Mouse (Mus musculus) midbrain, embryonic 15.5 days (tissue): ENCODE data around the gene Pop5. TPM values are rescaled to one million over a fixed set of nuclear protein-coding genes. Genes with fewer than 3 reads are reported as not detected.

Source experiments
- ATAC-seq: fragments of 200-750 bp; cut with Nextera tagmentation; replicated peaks from 2 replicates; pipeline ENCODE4 v1.8.0; 2017; ENCODE audit warnings: moderate TSS enrichment
- H3K27ac ChIP-seq: fragments of 300-500 bp; sonication (generic); 2 replicates; pipeline ENCODE4 v1.5.1; 2015; ENCODE audit warnings: mild to moderate bottlenecking, inconsistent platforms
- H3K27me3 ChIP-seq: fragments of 300-500 bp; sonication (generic); replicated peaks from 2 replicates; pipeline ENCODE4 v1.6.1; 2015; ENCODE audit warnings: inconsistent platforms
- H3K36me3 ChIP-seq: fragments of 300-500 bp; sonication (generic); replicated peaks from 2 replicates; pipeline ENCODE4 v1.6.1; 2015; ENCODE audit warnings: inconsistent platforms
- H3K4me1 ChIP-seq: fragments of 300-500 bp; sonication (generic); 2 replicates; pipeline ENCODE4 v1.6.1; 2015; ENCODE audit warnings: inconsistent platforms
- H3K4me2 ChIP-seq: fragments of 300-500 bp; sonication (generic); 2 replicates; pipeline ENCODE4 v1.6.1; 2015; ENCODE audit warnings: inconsistent platforms, mild to moderate bottlenecking, moderate library complexity
- H3K4me3 ChIP-seq: fragments of 300-500 bp; sonication (generic); 2 replicates; pipeline ENCODE4 v1.5.1; 2015; ENCODE audit warnings: mild to moderate bottlenecking, inconsistent platforms
- H3K9ac ChIP-seq: fragments of 300-500 bp; sonication (generic); 2 replicates; pipeline ENCODE4 v1.6.1; 2015; ENCODE audit warnings: mild to moderate bottlenecking, inconsistent platforms
- H3K9me3 ChIP-seq: fragments of 300-500 bp; sonication (generic); 2 replicates; pipeline ENCODE4 v1.6.1; 2016; ENCODE audit warnings: inconsistent platforms
- WGBS: fragments of 180-500 bp; shearing (Covaris S2); methylation state at CpG from one replicate; pipeline ENCODE4 v1.1.7; 2015; ENCODE audit warnings: mixed read lengths; 5-methylcytosine and 5-hydroxymethylcytosine counted together
- polyA plus RNA-seq: library from polyadenylated mRNA; unstranded; fragments of >200 nt; fragmentation: Nextera tagmentation; extraction: Ambion mirVana; gene quantifications from 2 replicates; pipeline ENCODE4 v1.2.1, GENCODE M21; 2015

The Pop5 gene
- polyA plus RNA-seq, 1 experiment from 2014 or later = 93.6 TPM

GRCm38 (mm10) chr5:115294173-115294572 lies 58.5 kb downstream of the Pop5 start:
- Histone ChIP-seq H3K9ac (no peak overlapping the region), H3K36me3 (peaks cover 29% of the 10 kb centered on the region), H3K4me2 (no peak overlapping the region), H3K27ac (no peak overlapping the region), H3K27me3 (no peaks in the 10 kb centered on the region), H3K4me3 (no peak overlapping the region), H3K4me1 (peaks cover 14% of the 10 kb centered on the region), H3K9me3 (no peaks in the 10 kb centered on the region)
- WGBS = 89% methylated on average over 8 of the region's 8 CpGs
- ATAC-seq = no peak

Other genes with a start within 250 kb of the Pop5 start
- gene Sppl3, start 224.7 kb upstream of the Pop5 start, polyA plus RNA-seq = 35.1 and 47.1 TPM in 2 replicates
- 43.4 and 51.0 TPM in 2 replicates for gene Gm10401, start 137.5 kb upstream of the Pop5 start, polyA plus RNA-seq
- gene Acads, start 116.5 kb upstream of the Pop5 start, polyA plus RNA-seq = 16.0 and 19.4 TPM in 2 replicates
- gene Unc119b, start 100.9 kb upstream of the Pop5 start, polyA plus RNA-seq = 35.1 and 38.2 TPM in 2 replicates
- gene Mlec, start 77.7 kb upstream of the Pop5 start, polyA plus RNA-seq = 28.9 and 29.8 TPM in 2 replicates
- gene Cabp1, start 41.5 kb upstream of the Pop5 start, polyA plus RNA-seq = 5.2 and 6.0 TPM in 2 replicates
- 202 and 219 TPM in 2 replicates for gene Rnf10, start 37.1 kb downstream of the Pop5 start, polyA plus RNA-seq
- 57.0 and 57.2 TPM in 2 replicates for gene Coq5, start 43.8 kb downstream of the Pop5 start, polyA plus RNA-seq
- gene Dynll1, start 65.2 kb downstream of the Pop5 start, polyA plus RNA-seq = 1,095 and 1,182 TPM in 2 replicates
- gene Srsf9, start 91.3 kb downstream of the Pop5 start, polyA plus RNA-seq = 142 and 146 TPM in 2 replicates
- 35.6 and 39.4 TPM in 2 replicates for gene Gatc, start 105.3 kb downstream of the Pop5 start, polyA plus RNA-seq
- gene Triap1, start 105.4 kb downstream of the Pop5 start, polyA plus RNA-seq = 49.3 and 49.6 TPM in 2 replicates
- 1,062 and 1,092 TPM in 2 replicates for gene Cox6a1, start 113.1 kb downstream of the Pop5 start, polyA plus RNA-seq
- gene Msi1, start 193.8 kb downstream of the Pop5 start, polyA plus RNA-seq = 65.9 and 66.3 TPM in 2 replicates
- gene Pla2g1b, start 230.4 kb downstream of the Pop5 start, polyA plus RNA-seq = not detected in 2 replicates
- 31.6 and 32.6 TPM in 2 replicates for gene Sirt4, start 248.9 kb downstream of the Pop5 start, polyA plus RNA-seq